Mouse (Mus musculus) heart, embryonic 12.5 days (tissue): Measurements from ENCODE around the gene Disp3. TPM values are rescaled to one million over a fixed set of nuclear protein-coding genes. Genes with fewer than 3 reads are reported as not detected.

Source experiments
- ATAC-seq: fragments of 200-750 bp; cut with Nextera tagmentation; 2 replicates; pipeline ENCODE4 v1.8.0; 2017; ENCODE audit warnings: moderate TSS enrichment, moderate library complexity; ENCODE audit not compliant: insufficient number of reproducible peaks, low FRiP score
- H3K27ac ChIP-seq: fragments of 300-500 bp; sonication (generic); 2 replicates; pipeline ENCODE4 v1.5.1; 2016; ENCODE audit warnings: mild to moderate bottlenecking, moderate library complexity; ENCODE audit not compliant: poor library complexity, severe bottlenecking
- H3K27me3 ChIP-seq: fragments of 300-500 bp; sonication (generic); replicated peaks from 2 replicates; pipeline ENCODE4 v1.6.1; 2016; ENCODE audit warnings: mild to moderate bottlenecking, moderate library complexity
- H3K36me3 ChIP-seq: fragments of 300-500 bp; sonication (generic); 2 replicates; pipeline ENCODE4 v1.6.1; 2016; ENCODE audit warnings: mild to moderate bottlenecking, moderate library complexity
- H3K4me1 ChIP-seq: fragments of 300-500 bp; sonication (generic); replicated peaks from 2 replicates; pipeline ENCODE4 v1.6.1; 2016; ENCODE audit warnings: mild to moderate bottlenecking
- H3K4me2 ChIP-seq: fragments of 300-500 bp; sonication (generic); 2 replicates; pipeline ENCODE4 v1.6.1; 2016; ENCODE audit warnings: mild to moderate bottlenecking, moderate library complexity
- H3K4me3 ChIP-seq: fragments of 300-500 bp; sonication (generic); 2 replicates; pipeline ENCODE4 v1.5.1; 2016; ENCODE audit warnings: mild to moderate bottlenecking
- H3K9ac ChIP-seq: fragments of 300-500 bp; sonication (generic); 2 replicates; pipeline ENCODE4 v1.6.1; 2016; ENCODE audit warnings: mild to moderate bottlenecking, moderate library complexity
- H3K9me3 ChIP-seq: fragments of 300-500 bp; sonication (generic); replicated peaks from 2 replicates; pipeline ENCODE4 v1.6.1; 2016; ENCODE audit warnings: mild to moderate bottlenecking, moderate library complexity
- WGBS: fragments of 180-500 bp; shearing (Covaris S2); methylation state at CpG from one replicate; pipeline ENCODE4 v1.1.7; 2016; 5-methylcytosine and 5-hydroxymethylcytosine counted together
- polyA plus RNA-seq: library from polyadenylated mRNA; unstranded; fragments of >200 nt; fragmentation: Nextera tagmentation; extraction: Ambion mirVana; gene quantifications from 2 replicates; pipeline ENCODE4 v1.2.1, GENCODE M21; 2016

Disp3 gene
- polyA plus RNA-seq, 1 experiment from 2014 or later, result 0.10 TPM

GRCm38 (mm10) chr4:148215264-148215900 is 72.4 kb downstream of the Disp3 start:
- H3K27ac ChIP-seq, result no peak overlapping the region
- no peak overlapping the region for H3K4me2 ChIP-seq
- no peaks in the 10 kb centered on the region for H3K9me3 ChIP-seq
- H3K4me3 ChIP-seq, result no peak overlapping the region
- no peak overlapping the region for H3K9ac ChIP-seq
- no peaks in the 10 kb centered on the region for H3K4me1 ChIP-seq
- no peak for ATAC-seq
- WGBS, result 58% methylated on average over 11 of the region's 11 CpGs
- no peaks in the 10 kb centered on the region for H3K36me3 ChIP-seq
- peaks cover 73% of the 10 kb centered on the region for H3K27me3 ChIP-seq

- WGBS, result 50% methylated on average over 5 of the region's 5 CpGs
- H3K27me3 ChIP-seq, result peaks cover 65% of the 10 kb centered on the region
Observed at GRCm38 (mm10) chr4:148214460-148215136, 73.2 kb downstream of the Disp3 start.

GRCm38 (mm10) chr4:148204873-148205232 is 82.9 kb downstream of the Disp3 start:
- no peak for ATAC-seq
- H3K4me2 ChIP-seq, result no peak overlapping the region
- no peak overlapping the region for H3K27ac ChIP-seq
- H3K9me3 ChIP-seq, result peaks cover 3% of the 10 kb centered on the region
- peaks cover 18% of the 10 kb centered on the region; the same call in 1 of the 2 replicates for H3K27me3 ChIP-seq
- 71% methylated on average over 6 of the region's 6 CpGs for WGBS
- H3K9ac ChIP-seq, result no peak overlapping the region
- no peaks in the 10 kb centered on the region for H3K36me3 ChIP-seq
- no peak overlapping the region for H3K4me3 ChIP-seq
- H3K4me1 ChIP-seq, result no peaks in the 10 kb centered on the region

More at GRCm38 (mm10) chr4:148214460-148215136, 73.2 kb downstream of the Disp3 start:
- Histone ChIP-seq H3K4me1 (no peaks in the 10 kb centered on the region), H3K36me3 (no peaks in the 10 kb centered on the region), H3K4me2 (no peak overlapping the region), H3K27ac (no peak overlapping the region), H3K4me3 (no peak overlapping the region), H3K9me3 (no peaks in the 10 kb centered on the region; the same call in 1 of the 2 replicates), H3K9ac (no peak overlapping the region)
- ATAC-seq, result no peak

- 46% methylated on average over 15 of the region's 15 CpGs for whole genome bisulfite sequencing
- Histone ChIP-seq H3K9me3 (peaks cover 3% of the 10 kb centered on the region; the same call in 1 of the 2 replicates), H3K27ac (peak overlapping the region; percentile 52; the same call in 1 of the 2 replicates), H3K4me2 (no peak overlapping the region), H3K9ac (no peak overlapping the region), H3K4me1 (no peaks in the 10 kb centered on the region), H3K27me3 (peaks cover 22% of the 10 kb centered on the region), H3K36me3 (no peaks in the 10 kb centered on the region), H3K4me3 (no peak overlapping the region)
- ATAC-seq, result peak; percentile 95
Observed at GRCm38 (mm10) chr4:148204061-148204872, 83.5 kb downstream of the Disp3 start.

GRCm38 (mm10) chr4:148203557-148203956 is 84.2 kb downstream of the Disp3 start:
- no peak overlapping the region for H3K4me2 ChIP-seq
- H3K4me1 ChIP-seq, result no peaks in the 10 kb centered on the region
- peaks cover 27% of the 10 kb centered on the region for H3K27me3 ChIP-seq
- ATAC-seq, result no peak
- H3K4me3 ChIP-seq, result no peak overlapping the region
- H3K9ac ChIP-seq, result no peak overlapping the region
- no peak overlapping the region; the same call in 1 of the 2 replicates for H3K27ac ChIP-seq
- WGBS, result 76% methylated on average over 2 of the region's 2 CpGs
- peaks cover 3% of the 10 kb centered on the region; the same call in 1 of the 2 replicates for H3K9me3 ChIP-seq
- H3K36me3 ChIP-seq, result no peaks in the 10 kb centered on the region

GRCm38 (mm10) chr4:148198721-148199120 is 89.0 kb downstream of the Disp3 start:
- Histone ChIP-seq H3K9me3 (no peaks in the 10 kb centered on the region; the same call in 1 of the 2 replicates), H3K4me2 (no peak overlapping the region), H3K4me1 (no peaks in the 10 kb centered on the region), H3K27me3 (peaks cover 27% of the 10 kb centered on the region), H3K27ac (no peak overlapping the region), H3K4me3 (no peak overlapping the region), H3K36me3 (no peaks in the 10 kb centered on the region), H3K9ac (no peak overlapping the region)
- WGBS, result 52% methylated on average over 10 of the region's 10 CpGs
- no peak for ATAC-seq

GRCm38 (mm10) chr4:148194400-148194799 is 93.4 kb downstream of the Disp3 start:
- no peak overlapping the region for H3K27ac ChIP-seq
- H3K4me3 ChIP-seq, result no peak overlapping the region
- H3K4me1 ChIP-seq, result no peaks in the 10 kb centered on the region
- H3K9ac ChIP-seq, result no peak overlapping the region
- H3K4me2 ChIP-seq, result no peak overlapping the region
- H3K36me3 ChIP-seq, result no peaks in the 10 kb centered on the region
- no peaks in the 10 kb centered on the region for H3K9me3 ChIP-seq
- no peak for ATAC-seq
- H3K27me3 ChIP-seq, result peaks cover 12% of the 10 kb centered on the region

GRCm38 (mm10) chr4:148192707-148193245 is 95.0 kb downstream of the Disp3 start:
- Histone ChIP-seq H3K4me1 (no peaks in the 10 kb centered on the region), H3K4me3 (no peak overlapping the region), H3K36me3 (no peaks in the 10 kb centered on the region), H3K9me3 (no peaks in the 10 kb centered on the region), H3K27ac (no peak overlapping the region), H3K4me2 (0 out of 2 replicates have a peak overlapping the region, but pooled peaks have one; percentile 13), H3K27me3 (peaks cover 3% of the 10 kb centered on the region; the same call in 1 of the 2 replicates), H3K9ac (no peak overlapping the region)
- ATAC-seq, result no peak
- WGBS, result 25% methylated on average over 11 of the region's 11 CpGs

Other genes starting within 250 kb of the Disp3 start
- 7.8 and 9.3 TPM in 2 replicates for gene Clcn6, start 249.1 kb downstream of the Disp3 start, polyA plus RNA-seq
- 15.5 and 17.0 TPM in 2 replicates for gene Mthfr, start 248.9 kb downstream of the Disp3 start, polyA plus RNA-seq
- gene Agtrap, start 199.9 kb downstream of the Disp3 start, polyA plus RNA-seq, result 18.9 and 19.8 TPM in 2 replicates
- 36.6 and 39.3 TPM in 2 replicates for gene Mad2l2, start 157.6 kb downstream of the Disp3 start, polyA plus RNA-seq
- 0.05 and 0.08 TPM in 2 replicates for gene Draxin, start 157.3 kb downstream of the Disp3 start, polyA plus RNA-seq
- gene Fbxo6, start 135.8 kb downstream of the Disp3 start, polyA plus RNA-seq, result 20.2 and 22.9 TPM in 2 replicates
- 24.9 and 25.1 TPM in 2 replicates for gene Fbxo44, start 127.5 kb downstream of the Disp3 start, polyA plus RNA-seq
- gene Fbxo2, start 127.3 kb downstream of the Disp3 start, polyA plus RNA-seq, result 0.70 and 0.92 TPM in 2 replicates
- 21.6 and 22.3 TPM in 2 replicates for gene Ubiad1, start 156.8 kb upstream of the Disp3 start, polyA plus RNA-seq
- gene Mtor, start 160.6 kb upstream of the Disp3 start, polyA plus RNA-seq, result 21.8 and 23.1 TPM in 2 replicates
- 5.0 and 5.8 TPM in 2 replicates for gene Angptl7, start 212.5 kb upstream of the Disp3 start, polyA plus RNA-seq